Mouse (Mus musculus): ENCODE results near the gene Gm20696. TPM values are rescaled to one million over a fixed set of nuclear protein-coding genes. Genes with fewer than 3 reads are reported as not detected.

Gm20696 gene
- polyA plus RNA-seq (2015; fragmentation: Nextera tagmentation; extraction: Ambion mirVana): 1.7 and 2.4 TPM in 2 replicates

- Histone ChIP-seq H3K27ac (ENCODE audit: low read length) (peak within 1 kb of the TSS; percentile 64), H3K4me1 (ENCODE audit: control insufficient read depth, insufficient read depth, low read length) (peaks cover 7% of the 10 kb centered on the region), H3K4me2 (ENCODE audit: low read depth, low read length) (peak within 1 kb of the TSS; percentile 94), H3K4me3 (ENCODE audit: low read length) (peak within 1 kb of the TSS; percentile 79), H3K27me3 (replicated peaks; ENCODE audit: control insufficient read depth, insufficient read depth, low read length) (no peaks in the 10 kb centered on the region), H3K9ac (ENCODE audit: low read depth, low read length) (peak within 1 kb of the TSS; percentile 85), H3K36me3 (ENCODE audit: control insufficient read depth, insufficient read depth, low read length) (no peaks in the 10 kb centered on the region), H3K9me3 (ENCODE audit: control insufficient read depth, low read length) (no peaks in the 10 kb centered on the region)
- under 1% methylated on average over 72 of the region's 75 CpGs for WGBS
- peak; percentile 89 for ATAC-seq
These were observed at the start of gene Gm20696, which contains the start of gene Eif4e3 for GRCm38 (mm10) chr6:99666318-99667171. Gene Gm20696, minus strand, starts transcription at chr6:99666797. Gene Eif4e3, minus strand, starts transcription at chr6:99666771.

- 64% methylated on average over 6 of the region's 6 CpGs for WGBS
- Histone ChIP-seq H3K4me2 (ENCODE audit: low read depth, low read length) (no peak overlapping the region), H3K36me3 (ENCODE audit: control insufficient read depth, insufficient read depth, low read length) (no peaks in the 10 kb centered on the region), H3K4me1 (ENCODE audit: control insufficient read depth, insufficient read depth, low read length) (peaks cover 4% of the 10 kb centered on the region; the same call in 1 of the 2 replicates), H3K27ac (ENCODE audit: low read length) (no peak overlapping the region), H3K9me3 (ENCODE audit: control insufficient read depth, low read length) (no peaks in the 10 kb centered on the region), H3K27me3 (replicated peaks; ENCODE audit: control insufficient read depth, insufficient read depth, low read length) (no peaks in the 10 kb centered on the region), H3K9ac (ENCODE audit: low read depth, low read length) (no peak overlapping the region), H3K4me3 (ENCODE audit: low read length) (no peak overlapping the region)
- ATAC-seq: no peak
These were observed 49.3 kb upstream of the Gm20696 start for GRCm38 (mm10) chr6:99715913-99716312.

- Histone ChIP-seq H3K27ac (ENCODE audit: low read length) (no peak overlapping the region), H3K27me3 (replicated peaks; ENCODE audit: control insufficient read depth, insufficient read depth, low read length) (no peaks in the 10 kb centered on the region), H3K4me3 (ENCODE audit: low read length) (no peak overlapping the region), H3K36me3 (ENCODE audit: control insufficient read depth, insufficient read depth, low read length) (no peaks in the 10 kb centered on the region), H3K9ac (ENCODE audit: low read depth, low read length) (no peak overlapping the region), H3K4me1 (ENCODE audit: control insufficient read depth, insufficient read depth, low read length) (peaks cover 4% of the 10 kb centered on the region; the same call in 1 of the 2 replicates), H3K9me3 (ENCODE audit: control insufficient read depth, low read length) (no peaks in the 10 kb centered on the region), H3K4me2 (ENCODE audit: low read depth, low read length) (no peak overlapping the region)
- WGBS: 72% methylated on average over 6 of the region's 6 CpGs
- no peak for ATAC-seq
These were observed 48.6 kb upstream of the Gm20696 start for GRCm38 (mm10) chr6:99715191-99715590.

- 82% methylated on average over 5 of the region's 5 CpGs for whole genome bisulfite sequencing
- no peaks in the 10 kb centered on the region for H3K9me3 ChIP-seq (ENCODE audit: control insufficient read depth, low read length)
- no peak for ATAC-seq
These were observed 46.7 kb upstream of the Gm20696 start for GRCm38 (mm10) chr6:99713256-99713655.

GRCm38 (mm10) chr6:99711576-99712101 lies 45.0 kb upstream of the Gm20696 start:
- Histone ChIP-seq H3K27ac (ENCODE audit: low read length) (no peak overlapping the region), H3K27me3 (replicated peaks; ENCODE audit: control insufficient read depth, insufficient read depth, low read length) (no peaks in the 10 kb centered on the region), H3K9ac (ENCODE audit: low read depth, low read length) (no peak overlapping the region), H3K4me1 (ENCODE audit: control insufficient read depth, insufficient read depth, low read length) (peaks cover 4% of the 10 kb centered on the region; the same call in 1 of the 2 replicates), H3K36me3 (ENCODE audit: control insufficient read depth, insufficient read depth, low read length) (no peaks in the 10 kb centered on the region), H3K9me3 (ENCODE audit: control insufficient read depth, low read length) (no peaks in the 10 kb centered on the region), H3K4me3 (ENCODE audit: low read length) (no peak overlapping the region), H3K4me2 (ENCODE audit: low read depth, low read length) (no peak overlapping the region)
- peak; percentile 65 for ATAC-seq
- 56% methylated on average over 11 of the region's 11 CpGs for WGBS

More at GRCm38 (mm10) chr6:99713256-99713655, 46.7 kb upstream of the Gm20696 start:
- Histone ChIP-seq H3K27ac (ENCODE audit: low read length) (no peak overlapping the region), H3K4me3 (ENCODE audit: low read length) (no peak overlapping the region), H3K9ac (ENCODE audit: low read depth, low read length) (no peak overlapping the region), H3K27me3 (replicated peaks; ENCODE audit: control insufficient read depth, insufficient read depth, low read length) (no peaks in the 10 kb centered on the region), H3K4me2 (ENCODE audit: low read depth, low read length) (no peak overlapping the region), H3K4me1 (ENCODE audit: control insufficient read depth, insufficient read depth, low read length) (peaks cover 4% of the 10 kb centered on the region; the same call in 1 of the 2 replicates), H3K36me3 (ENCODE audit: control insufficient read depth, insufficient read depth, low read length) (no peaks in the 10 kb centered on the region)

GRCm38 (mm10) chr6:99700484-99700883 lies 33.9 kb upstream of the Gm20696 start:
- ATAC-seq: no peak
- Histone ChIP-seq H3K27ac (ENCODE audit: low read length) (no peak overlapping the region), H3K9me3 (ENCODE audit: control insufficient read depth, low read length) (no peaks in the 10 kb centered on the region), H3K4me1 (ENCODE audit: control insufficient read depth, insufficient read depth, low read length) (0 out of 2 replicates have a peak, but pooled peaks cover 3% of the 10 kb centered on the region), H3K9ac (ENCODE audit: low read depth, low read length) (no peak overlapping the region), H3K27me3 (replicated peaks; ENCODE audit: control insufficient read depth, insufficient read depth, low read length) (peaks cover 4% of the 10 kb centered on the region; the same call in 1 of the 2 replicates), H3K36me3 (ENCODE audit: control insufficient read depth, insufficient read depth, low read length) (no peaks in the 10 kb centered on the region), H3K4me2 (ENCODE audit: low read depth, low read length) (no peak overlapping the region), H3K4me3 (ENCODE audit: low read length) (no peak overlapping the region)
- 64% methylated on average over 3 of the region's 3 CpGs for WGBS

- Histone ChIP-seq H3K27me3 (replicated peaks; ENCODE audit: control insufficient read depth, insufficient read depth, low read length) (peaks cover 43% of the 10 kb centered on the region), H3K9ac (ENCODE audit: low read depth, low read length) (peak overlapping the region; percentile 79), H3K27ac (ENCODE audit: low read length) (peak overlapping the region; percentile 15; the same call in 1 of the 2 replicates), H3K36me3 (ENCODE audit: control insufficient read depth, insufficient read depth, low read length) (no peaks in the 10 kb centered on the region), H3K9me3 (ENCODE audit: control insufficient read depth, low read length) (no peaks in the 10 kb centered on the region), H3K4me3 (ENCODE audit: low read length) (peak overlapping the region; percentile 76), H3K4me2 (ENCODE audit: low read depth, low read length) (peak overlapping the region; percentile 92), H3K4me1 (ENCODE audit: control insufficient read depth, insufficient read depth, low read length) (peaks cover 5% of the 10 kb centered on the region)
- ATAC-seq: peak; percentile 63
- WGBS: 1% methylated on average over 104 of the region's 110 CpGs
These were observed 26.6 kb upstream of the Gm20696 start for GRCm38 (mm10) chr6:99692916-99693841.

GRCm38 (mm10) chr6:99692206-99692915 lies 25.8 kb upstream of the Gm20696 start, which contains the start of gene Gpr27:
Gene Gpr27, plus strand, starts transcription at chr6:99692679.
- no peaks in the 10 kb centered on the region for H3K9me3 ChIP-seq (ENCODE audit: control insufficient read depth, low read length)
- peaks cover 43% of the 10 kb centered on the region for H3K27me3 ChIP-seq (replicated peaks; ENCODE audit: control insufficient read depth, insufficient read depth, low read length)
- peak within 1 kb of the TSS; percentile 92 for H3K4me2 ChIP-seq (ENCODE audit: low read depth, low read length)
- H3K27ac ChIP-seq (ENCODE audit: low read length): peak within 1 kb of the TSS; percentile 15; the same call in 1 of the 2 replicates
- H3K9ac ChIP-seq (ENCODE audit: low read depth, low read length): peak within 1 kb of the TSS; percentile 79
- H3K36me3 ChIP-seq (ENCODE audit: control insufficient read depth, insufficient read depth, low read length): no peaks in the 10 kb centered on the region
- ATAC-seq: peak; percentile 84
- H3K4me1 ChIP-seq (ENCODE audit: control insufficient read depth, insufficient read depth, low read length): peaks cover 5% of the 10 kb centered on the region
- WGBS: under 1% methylated on average over 103 of the region's 112 CpGs
- H3K4me3 ChIP-seq (ENCODE audit: low read length): peak within 1 kb of the TSS; percentile 76

Data from intestine, embryonic 16.5 days (tissue).